8 mouse cellular contexts compared by ENCODE assay signal in genomic region chrX:99199669-99200068, GRCm38 (mm10).
A peak's percentile ranks its signal among the peaks of the same experiment; 100 is the strongest.
DNase-seq lines count a peak whose midpoint lies in the region; ATAC-seq lines count a peak whose summit lies in the region.

No protein-coding gene starts in this region.

- H3K4me2 ChIP-seq in heart, embryonic 14.5 days (ENCODE audit: low read length): 0 out of 2 replicates have a peak overlapping the region, but pooled peaks have one; percentile 57

- peak overlapping the region; percentile 35 for H3K9ac ChIP-seq in heart, embryonic 14.5 days (ENCODE audit: low read length)

- H3K27me3 ChIP-seq in heart, embryonic 14.5 days (ENCODE audit: control insufficient read depth, insufficient read depth, low read length): no peaks in the 10 kb centered on the region

- H3K27ac ChIP-seq in heart, embryonic 14.5 days (replicated peaks in 1 of 2; ENCODE audit: control insufficient read depth in 1 of 2, insufficient read depth in 1 of 2, low read depth in 2 of 2, low read length in 2 of 2): peak overlapping the region; percentile 92 to 99

- no peaks in the 10 kb centered on the region for H3K36me3 ChIP-seq in heart, embryonic 14.5 days (ENCODE audit: control insufficient read depth, insufficient read depth, low read length)

- peak; percentile 42 to 72 for DNase-seq in adrenal gland, adult (ENCODE audit: inconsistent age in 2 of 2, low spot score in 1 of 2)
- no peak for DNase-seq in adrenal gland, postnatal 10 days
- peak; percentile 73 for DNase-seq in kidney, postnatal 10 days
- DNase-seq in lung, postnatal 4 days: peak; percentile 67 to 80
- no peak for DNase-seq in retina, postnatal 1 day
- no peak for DNase-seq in layer of hippocampus, adult 9-10 months (ENCODE audit: low spot score)
- DNase-seq in left cerebral cortex, adult 18-20 months (ENCODE audit: low spot score in 2 of 2): no peak

- no peak overlapping the region for H3K4me3 ChIP-seq in heart, embryonic 14.5 days (ENCODE audit: control insufficient read depth in 1 of 2, insufficient read depth in 1 of 2, low read depth in 1 of 2, low read length in 2 of 2)

- peak; percentile 48; the same call in 1 of the 2 replicates for ATAC-seq in heart, embryonic 14.5 days (ENCODE audit: insufficient number of reproducible peaks, insufficient read depth, low FRiP score, low read depth)

- no peaks in the 10 kb centered on the region for H3K9me3 ChIP-seq in heart, embryonic 14.5 days (ENCODE audit: control insufficient read depth, low read length)

- 42% methylated on average over 5 of the region's 5 CpGs for WGBS in heart, embryonic 14.5 days

- H3K4me1 ChIP-seq in heart, embryonic 14.5 days (ENCODE audit: control insufficient read depth in 2 of 2, insufficient read depth in 2 of 2, low read length in 2 of 2): peaks cover 31 to 36% of the 10 kb centered on the region in 2 experiments

Comparison
In these comparisons a context has a peak if more than half of its experiments do, and no peak if none do; other contexts are left out.
1. DNase-seq: peak in adrenal gland, adult (2 of 2), kidney, postnatal 10 days (single experiment) and lung, postnatal 4 days (2 of 2); none in adrenal gland, postnatal 10 days (single experiment), retina, postnatal 1 day (single experiment), layer of hippocampus, adult 9-10 months (single experiment) and left cerebral cortex, adult 18-20 months (0 of 2).